Mouse (Mus musculus) liver, embryonic 11.5 days (tissue): ENCODE results near the gene Grip1. TPM values are rescaled to one million over a fixed set of nuclear protein-coding genes. Genes with fewer than 3 reads are reported as not detected.

Experiments
- ATAC-seq: fragments of 200-750 bp; cut with Nextera tagmentation; replicated peaks from 2 replicates; pipeline ENCODE4 v1.8.0; 2017; ENCODE audit warnings: moderate number of reproducible peaks, mild to moderate bottlenecking, moderate TSS enrichment, moderate library complexity; ENCODE audit not compliant: low FRiP score
- DNase-seq: peaks from one replicate; pipeline ENCODE4 v3.0.0-alpha.2; 2017; ENCODE audit warnings: low spot score
- H3K27ac ChIP-seq: fragments of 300-500 bp; sonication (generic); 2 replicates; pipeline ENCODE4 v1.5.1; 2014; ENCODE audit warnings: mild to moderate bottlenecking, low read depth, low read length, control low read depth
- H3K27me3 ChIP-seq: fragments of 300-500 bp; sonication (generic); replicated peaks from 2 replicates; pipeline ENCODE4 v1.6.1; 2014; ENCODE audit warnings: low read length, mixed read lengths; ENCODE audit not compliant: control insufficient read depth, insufficient read depth
- H3K36me3 ChIP-seq: fragments of 300-500 bp; sonication (generic); 2 replicates; pipeline ENCODE4 v1.6.1; 2014; ENCODE audit warnings: mild to moderate bottlenecking, low read length, moderate library complexity, mixed read lengths; ENCODE audit not compliant: control insufficient read depth, insufficient read depth
- H3K4me1 ChIP-seq: fragments of 300-500 bp; sonication (generic); replicated peaks from 2 replicates; pipeline ENCODE4 v1.6.1; 2014; ENCODE audit warnings: low read length, mixed read lengths; ENCODE audit not compliant: control insufficient read depth, insufficient read depth
- H3K4me2 ChIP-seq: fragments of 300-500 bp; sonication (generic); 2 replicates; pipeline ENCODE4 v1.6.1; 2014; ENCODE audit warnings: mild to moderate bottlenecking, control low read depth, moderate library complexity
- H3K4me3 ChIP-seq: fragments of 300-500 bp; sonication (generic); 2 replicates; pipeline ENCODE4 v1.5.1; 2014; ENCODE audit warnings: low read depth, low read length, control low read depth
- H3K9ac ChIP-seq: fragments of 300-500 bp; sonication (generic); 2 replicates; pipeline ENCODE4 v1.6.1; 2014; ENCODE audit warnings: low read depth, low read length, control low read depth
- H3K9me3 ChIP-seq: fragments of 300-500 bp; sonication (generic); 2 replicates; pipeline ENCODE4 v1.6.1; 2016; ENCODE audit warnings: low read length, inconsistent platforms, mixed read lengths; ENCODE audit not compliant: control insufficient read depth
- WGBS: fragments of 180-500 bp; shearing (Covaris S2); extraction: QIAGEN DNeasy Blood & Tissue Kit; methylation state at CpG from one replicate; pipeline ENCODE4 v1.1.7; 2014; 5-methylcytosine and 5-hydroxymethylcytosine counted together
- polyA plus RNA-seq: library from polyadenylated mRNA; unstranded; fragments of >200 nt; fragmentation: Nextera tagmentation; extraction: Ambion mirVana; gene quantifications from 2 replicates; pipeline ENCODE4 v1.2.1, GENCODE M21; 2014

The Grip1 gene
- polyA plus RNA-seq, 1 experiment from 2014 or later: 2.3 TPM

- no peak for DNase-seq
- ATAC-seq: no peak
- Histone ChIP-seq H3K27me3 (no peaks in the 10 kb centered on the region), H3K4me3 (no peak overlapping the region), H3K4me2 (no peak overlapping the region), H3K9ac (no peak overlapping the region), H3K9me3 (no peaks in the 10 kb centered on the region), H3K36me3 (no peaks in the 10 kb centered on the region), H3K4me1 (no peaks in the 10 kb centered on the region), H3K27ac (no peak overlapping the region)
- 78% methylated on average over 3 of the region's 3 CpGs for WGBS
Observed at GRCm38 (mm10) chr10:120015117-120015516, 561.5 kb downstream of the Grip1 start.

- Histone ChIP-seq H3K4me3 (no peak overlapping the region), H3K9ac (no peak overlapping the region), H3K9me3 (no peaks in the 10 kb centered on the region), H3K4me1 (no peaks in the 10 kb centered on the region), H3K36me3 (no peaks in the 10 kb centered on the region), H3K27ac (no peak overlapping the region), H3K4me2 (no peak overlapping the region), H3K27me3 (no peaks in the 10 kb centered on the region)
- ATAC-seq: no peak
- WGBS: 84% methylated on average over 10 of the region's 10 CpGs
- DNase-seq: no peak
Observed at GRCm38 (mm10) chr10:120026437-120026836, 572.8 kb downstream of the Grip1 start.

- H3K4me3 ChIP-seq: no peak overlapping the region
- no peaks in the 10 kb centered on the region for H3K36me3 ChIP-seq
- H3K4me2 ChIP-seq: no peak overlapping the region
- H3K9me3 ChIP-seq: no peaks in the 10 kb centered on the region
- H3K27ac ChIP-seq: no peak overlapping the region
- WGBS: 85% methylated on average over 6 of the region's 6 CpGs
- no peaks in the 10 kb centered on the region for H3K4me1 ChIP-seq
- no peak overlapping the region for H3K9ac ChIP-seq
- DNase-seq (no peak), ATAC-seq (no peak)
- no peaks in the 10 kb centered on the region for H3K27me3 ChIP-seq
Observed at GRCm38 (mm10) chr10:120030901-120031300, 577.3 kb downstream of the Grip1 start.

GRCm38 (mm10) chr10:120031316-120031715 is 577.7 kb downstream of the Grip1 start:
- no peak for DNase-seq
- H3K9me3 ChIP-seq: no peaks in the 10 kb centered on the region

GRCm38 (mm10) chr10:120033866-120034265 is 580.2 kb downstream of the Grip1 start:
- no peak for DNase-seq
- no peak overlapping the region for H3K4me3 ChIP-seq

More at GRCm38 (mm10) chr10:120031316-120031715, 577.7 kb downstream of the Grip1 start:
- no peak overlapping the region for H3K9ac ChIP-seq
- 85% methylated on average over 8 of the region's 8 CpGs for WGBS
- no peaks in the 10 kb centered on the region for H3K27me3 ChIP-seq
- H3K36me3 ChIP-seq: no peaks in the 10 kb centered on the region
- no peaks in the 10 kb centered on the region for H3K4me1 ChIP-seq
- H3K27ac ChIP-seq: no peak overlapping the region
- H3K4me3 ChIP-seq: no peak overlapping the region
- no peak overlapping the region for H3K4me2 ChIP-seq
- no peak for ATAC-seq

GRCm38 (mm10) chr10:120035211-120035733 is 581.6 kb downstream of the Grip1 start:
- Histone ChIP-seq H3K36me3 (no peaks in the 10 kb centered on the region), H3K4me2 (no peak overlapping the region), H3K4me1 (no peaks in the 10 kb centered on the region), H3K4me3 (no peak overlapping the region), H3K27ac (no peak overlapping the region), H3K9ac (no peak overlapping the region), H3K27me3 (no peaks in the 10 kb centered on the region), H3K9me3 (no peaks in the 10 kb centered on the region)
- DNase-seq (no peak), ATAC-seq (no peak)
- 64% methylated on average over 15 of the region's 15 CpGs for WGBS

More at GRCm38 (mm10) chr10:120033866-120034265, 580.2 kb downstream of the Grip1 start:
- H3K27ac ChIP-seq: no peak overlapping the region
- no peak for ATAC-seq
- no peak overlapping the region for H3K4me2 ChIP-seq
- H3K9me3 ChIP-seq: no peaks in the 10 kb centered on the region
- H3K36me3 ChIP-seq: no peaks in the 10 kb centered on the region
- 88% methylated on average over 9 of the region's 9 CpGs for WGBS
- no peaks in the 10 kb centered on the region for H3K4me1 ChIP-seq
- H3K9ac ChIP-seq: no peak overlapping the region
- H3K27me3 ChIP-seq: no peaks in the 10 kb centered on the region

GRCm38 (mm10) chr10:120035824-120036223 is 582.2 kb downstream of the Grip1 start:
- Histone ChIP-seq H3K27me3 (no peaks in the 10 kb centered on the region), H3K4me3 (no peak overlapping the region), H3K4me1 (no peaks in the 10 kb centered on the region), H3K36me3 (no peaks in the 10 kb centered on the region), H3K9ac (no peak overlapping the region), H3K9me3 (no peaks in the 10 kb centered on the region), H3K27ac (no peak overlapping the region), H3K4me2 (no peak overlapping the region)
- DNase-seq: no peak
- 75% methylated on average over 6 of the region's 6 CpGs for WGBS
- no peak for ATAC-seq

GRCm38 (mm10) chr10:120038194-120038593 is 584.6 kb downstream of the Grip1 start:
- no peaks in the 10 kb centered on the region for H3K4me1 ChIP-seq
- H3K9ac ChIP-seq: no peak overlapping the region
- H3K4me2 ChIP-seq: no peak overlapping the region
- H3K27me3 ChIP-seq: no peaks in the 10 kb centered on the region
- H3K27ac ChIP-seq: no peak overlapping the region
- no peak overlapping the region for H3K4me3 ChIP-seq
- no peak for ATAC-seq
- DNase-seq: no peak
- WGBS: 85% methylated on average over 5 of the region's 5 CpGs
- no peaks in the 10 kb centered on the region for H3K36me3 ChIP-seq
- no peaks in the 10 kb centered on the region for H3K9me3 ChIP-seq

- no peak for ATAC-seq
- Histone ChIP-seq H3K4me2 (no peak overlapping the region), H3K36me3 (peaks cover under 1% of the 10 kb centered on the region; the same call in 1 of the 2 replicates), H3K27me3 (no peaks in the 10 kb centered on the region), H3K9ac (no peak overlapping the region), H3K4me1 (no peaks in the 10 kb centered on the region), H3K9me3 (no peaks in the 10 kb centered on the region), H3K27ac (no peak overlapping the region), H3K4me3 (no peak overlapping the region)
- WGBS: 91% methylated on average over 6 of the region's 6 CpGs
- no peak for DNase-seq
Observed at GRCm38 (mm10) chr10:120044237-120044636, 590.6 kb downstream of the Grip1 start.
